23 mouse cellular contexts compared by ENCODE assay signal in the genomic region with DNA sequence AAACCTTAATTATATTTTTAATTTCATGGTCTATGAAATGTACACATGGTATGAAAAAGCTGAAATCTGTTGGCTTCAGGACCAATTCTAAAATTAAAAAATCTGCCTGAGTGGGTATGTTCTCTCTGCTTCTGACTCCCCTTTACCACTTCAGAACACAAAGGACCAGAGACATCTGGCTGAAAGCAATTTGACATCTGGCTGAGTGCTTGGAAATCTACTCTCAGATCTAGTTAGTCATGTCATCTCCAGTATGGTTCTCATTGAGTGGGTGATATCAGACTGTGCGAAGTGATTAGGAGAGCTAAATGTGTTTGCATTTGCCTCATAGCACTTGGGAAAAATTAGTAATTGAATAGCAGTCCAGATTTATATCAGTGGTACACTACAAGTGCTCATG. TPM values are rescaled to one million over a fixed set of nuclear protein-coding genes. Genes with fewer than 3 reads are reported as not detected.
DNase-seq lines count a peak whose midpoint lies in the region; ATAC-seq lines count a peak whose summit lies in the region.
"Had no signal": no experiment of that assay in that cellular context is flagged by ENCODE, and none has a peak within 500 bp of the region (broad histone marks: within the 10 kb centered on the region; RNA-seq: fewer than 3 reads in every experiment).

No protein-coding gene starts in this region.

- H3K27ac ChIP-seq in neural tube, embryonic 14.5 days (ENCODE audit: low read depth, low read length), result no peak overlapping the region
- H3K27ac ChIP-seq in forebrain, embryonic 11.5 days (ENCODE audit: low read depth, low read length), result no peak overlapping the region
- H3K27ac ChIP-seq: forebrain, embryonic 12.5 days; forebrain, embryonic 15.5 days; heart, embryonic 15.5 days; hindbrain, embryonic 10.5 days; hindbrain, embryonic 13.5 days had no signal

- peak; percentile 71 for DNase-seq in layer of hippocampus, adult 11-12 months (ENCODE audit: low spot score)
- DNase-seq in layer of hippocampus, postnatal 36 days, result no peak
- DNase-seq in neural tube, embryonic 10.5 days (ENCODE audit: extremely low spot score, low spot score), result no peak
- DNase-seq in layer of hippocampus, adult 9-10 months (ENCODE audit: low spot score), result peak; percentile 70
- DNase-seq in forebrain, embryonic 11.5 days (ENCODE audit: low spot score), result no peak
- DNase-seq in lung, postnatal 4 days, result no peak
- DNase-seq: adrenal gland, adult 8-10 months; adrenal gland, postnatal 25 days; cerebellum, adult 18-20 months; cerebellum, adult 9-10 months; cerebellum, postnatal 14 days; gastrocnemius, postnatal 25 days; heart, adult 18-20 months; heart, postnatal 10 days; heart, postnatal 36 days had no signal

- no peaks in the 10 kb centered on the region for H3K36me3 ChIP-seq in neural tube, embryonic 14.5 days (ENCODE audit: control insufficient read depth, insufficient read depth, low read length)
- no peaks in the 10 kb centered on the region for H3K36me3 ChIP-seq in forebrain, embryonic 11.5 days (ENCODE audit: control insufficient read depth, insufficient read depth, low read length)
- H3K36me3 ChIP-seq: forebrain, embryonic 12.5 days; forebrain, embryonic 15.5 days; heart, embryonic 12.5 days; heart, embryonic 15.5 days; hindbrain, embryonic 10.5 days; hindbrain, embryonic 13.5 days had no signal

- no peak overlapping the region for H3K4me3 ChIP-seq in neural tube, embryonic 14.5 days (ENCODE audit: low read depth, low read length)
- H3K4me3 ChIP-seq in forebrain, embryonic 11.5 days (ENCODE audit: low read depth, low read length), result no peak overlapping the region
- H3K4me3 ChIP-seq: forebrain, embryonic 12.5 days; forebrain, embryonic 15.5 days; heart, embryonic 12.5 days; heart, embryonic 15.5 days; hindbrain, embryonic 10.5 days; hindbrain, embryonic 13.5 days had no signal

- no peaks in the 10 kb centered on the region for H3K27me3 ChIP-seq in neural tube, embryonic 14.5 days (ENCODE audit: control insufficient read depth, insufficient read depth, low read length)
- H3K27me3 ChIP-seq in forebrain, embryonic 11.5 days (ENCODE audit: control insufficient read depth, insufficient read depth, low read length), result no peaks in the 10 kb centered on the region
- H3K27me3 ChIP-seq: forebrain, embryonic 12.5 days; forebrain, embryonic 15.5 days; heart, embryonic 12.5 days; heart, embryonic 15.5 days; hindbrain, embryonic 13.5 days had no signal

- no peaks in the 10 kb centered on the region for H3K9me3 ChIP-seq in neural tube, embryonic 14.5 days (ENCODE audit: control insufficient read depth, low read length)
- H3K9me3 ChIP-seq in forebrain, embryonic 11.5 days (ENCODE audit: control insufficient read depth, low read length), result no peaks in the 10 kb centered on the region
- H3K9me3 ChIP-seq: forebrain, embryonic 12.5 days; forebrain, embryonic 15.5 days; heart, embryonic 12.5 days; heart, embryonic 15.5 days; hindbrain, embryonic 10.5 days; hindbrain, embryonic 13.5 days had no signal

- no peak overlapping the region for H3K4me2 ChIP-seq in neural tube, embryonic 14.5 days (ENCODE audit: low read depth, low read length)
- no peak overlapping the region for H3K4me2 ChIP-seq in forebrain, embryonic 11.5 days (ENCODE audit: low read depth, low read length, severe bottlenecking)
- H3K4me2 ChIP-seq: forebrain, embryonic 12.5 days; forebrain, embryonic 15.5 days; heart, embryonic 12.5 days; heart, embryonic 15.5 days; hindbrain, embryonic 13.5 days had no signal

- WGBS in neural tube, embryonic 14.5 days, result 83% methylated on average over 1 of the region's 1 CpGs
- 90% methylated on average over 1 of the region's 1 CpGs for WGBS in forebrain, embryonic 11.5 days

- no peaks in the 10 kb centered on the region for H3K4me1 ChIP-seq in neural tube, embryonic 14.5 days (ENCODE audit: control insufficient read depth, insufficient read depth, low read length)
- H3K4me1 ChIP-seq in forebrain, embryonic 11.5 days (replicated peaks; ENCODE audit: control insufficient read depth, insufficient read depth, low read length), result no peaks in the 10 kb centered on the region
- H3K4me1 ChIP-seq: forebrain, embryonic 12.5 days; forebrain, embryonic 15.5 days; heart, embryonic 12.5 days; heart, embryonic 15.5 days; hindbrain, embryonic 10.5 days; hindbrain, embryonic 13.5 days had no signal

- no peak overlapping the region for H3K9ac ChIP-seq in neural tube, embryonic 14.5 days (replicated peaks; ENCODE audit: low read depth, low read length)
- H3K9ac ChIP-seq in forebrain, embryonic 11.5 days (ENCODE audit: low read length), result no peak overlapping the region
- H3K9ac ChIP-seq: forebrain, embryonic 12.5 days; forebrain, embryonic 15.5 days; heart, embryonic 12.5 days; heart, embryonic 15.5 days; hindbrain, embryonic 13.5 days had no signal

- peak; percentile 44; the same call in 1 of the 2 replicates for ATAC-seq in neural tube, embryonic 14.5 days (ENCODE audit: low read depth)
- ATAC-seq in forebrain, embryonic 11.5 days (replicated peaks; ENCODE audit: low FRiP score), result no peak
- ATAC-seq: activated CD4-positive, CD25-positive, alpha-beta regulatory T cell, adult 4 months; forebrain, embryonic 15.5 days had no signal

RNA-seq across cellular contexts. Expression of gene Bdnf, which starts 36.5 kb away (rescaled TPM):
- 10 to 100 TPM; 30.8 to 34.2 TPM for total RNA-seq in layer of hippocampus, postnatal 36 days (2021)
- polyA plus RNA-seq in neural tube, embryonic 14.5 days (2014; fragmentation: Nextera tagmentation; extraction: Ambion mirVana), result 5.0 and 5.7 TPM in 2 replicates
- polyA plus RNA-seq in forebrain, embryonic 11.5 days (2014; fragmentation: Nextera tagmentation; extraction: Ambion mirVana), result 0.85 and 1.1 TPM in 2 replicates

Comparison
In these comparisons a context has a peak if more than half of its experiments do, and no peak if none do; other contexts are left out.
1. DNase-seq: peak in layer of hippocampus, adult 11-12 months (single experiment) and layer of hippocampus, adult 9-10 months (single experiment); none in layer of hippocampus, postnatal 36 days (0 of 2), neural tube, embryonic 10.5 days (single experiment), forebrain, embryonic 11.5 days (single experiment) and lung, postnatal 4 days (0 of 2).